Mouse (Mus musculus) spleen, adult 10 weeks (tissue): Measurements from ENCODE around the gene Galnt13. TPM values are rescaled to one million over a fixed set of nuclear protein-coding genes. Genes with fewer than 3 reads are reported as not detected.

Source experiments
- polyA plus RNA-seq: library from polyadenylated mRNA; stranded (reverse); fragments of 350-450 nt; fragmentation: Illumina TruSeq; extraction: RNeasy Lipid Tissue Mini Kit (QIAGEN cat#74804); gene quantifications from one replicate; pipeline ENCODE4 v1.2.3, GENCODE M21; 2015; ENCODE audit warnings: low replicate concordance; ENCODE audit not compliant: insufficient read depth

The Galnt13 gene
- polyA plus RNA-seq, result not detected

DNA sequence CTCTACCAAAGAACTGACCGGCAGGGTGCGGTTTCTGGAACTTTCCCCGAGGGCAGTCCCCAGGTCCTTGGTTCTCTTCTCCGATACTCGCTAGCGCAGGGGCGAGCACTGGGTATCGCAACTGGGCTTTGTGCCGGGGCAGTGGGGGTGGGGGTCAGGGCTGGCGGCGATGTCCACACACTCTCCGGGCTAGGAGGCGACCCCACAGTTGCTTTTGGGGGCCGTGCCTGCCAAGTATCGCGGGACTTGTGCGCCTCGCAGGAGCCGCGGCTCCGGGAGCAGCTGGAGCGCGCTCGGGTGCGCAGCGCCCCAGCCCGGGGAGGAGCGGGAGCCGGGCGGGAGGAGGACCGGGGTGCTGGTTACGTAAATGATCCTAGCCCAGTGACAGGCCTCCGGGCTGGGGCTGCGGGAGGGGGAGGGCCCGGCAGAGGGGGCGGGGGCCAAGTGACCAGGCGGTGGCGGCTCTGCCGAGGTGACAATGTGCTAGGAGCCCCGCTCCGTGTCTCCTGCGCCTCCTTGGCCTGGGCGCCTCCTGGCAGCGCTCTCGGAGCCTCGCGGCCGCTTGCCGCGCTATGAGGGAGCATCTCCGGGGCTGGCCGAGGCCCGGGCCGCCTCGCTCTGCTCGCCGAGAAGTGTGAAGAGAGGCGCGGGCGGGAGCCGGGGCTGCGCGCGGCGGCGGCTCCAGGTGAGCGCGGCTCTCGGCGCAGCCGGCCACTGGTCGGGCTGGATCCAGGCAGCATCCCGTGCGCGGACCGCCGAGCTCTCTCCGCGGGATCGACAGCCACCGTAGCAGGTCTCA lies at the start of gene Galnt13:
Galnt13 (plus strand) TSS at position 381 of the 799 bp plus-strand sequence.

